Mouse (Mus musculus) CH12.LX (cell line): ENCODE data around the gene Cc2d1b.

Source experiments
- CTCF ChIP-seq, 2 experiments: IDR thresholded peaks in 1 of 2; conservative IDR thresholded peaks in 1 of 2; 2 replicates each; pipeline ENCODE4 v1.5.1; 2011 to 2012; ENCODE audit warnings: low read depth in 2 of 2, low read length in 2 of 2, improper control_type of control experiment in 1 of 2, inconsistent platforms in 1 of 2, mild to moderate bottlenecking in 1 of 2, moderate library complexity in 1 of 2
- MYC ChIP-seq: IDR thresholded peaks from 2 replicates; pipeline ENCODE4 v1.6.1; 2011; ENCODE audit warnings: low read depth, mild to moderate bottlenecking, improper control_type of control experiment, low read length
- USF1 ChIP-seq: IDR thresholded peaks from 2 replicates; pipeline ENCODE4 v1.6.1; 2014; ENCODE audit warnings: low read depth, mild to moderate bottlenecking, inconsistent platforms, low read length, improper control_type of control experiment

DNA sequence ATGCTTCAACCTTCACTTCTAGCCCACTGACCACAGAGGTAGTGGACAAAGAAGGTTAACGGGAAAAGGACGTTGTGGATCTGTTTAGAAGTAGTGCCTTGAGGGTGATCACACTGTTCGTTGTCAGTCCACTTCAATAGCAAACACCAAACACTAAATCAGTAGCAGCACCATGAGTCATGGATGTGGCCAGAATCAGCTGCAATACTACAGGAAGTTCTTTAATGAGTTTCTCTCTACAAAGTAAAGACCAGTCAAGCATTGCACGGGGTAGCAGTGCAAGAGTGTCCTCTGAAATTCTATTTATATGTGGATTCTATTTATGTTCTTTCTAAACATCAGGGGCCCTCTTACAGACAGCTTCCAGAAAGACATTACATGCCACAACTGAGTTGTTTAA is 21.4 kb upstream of the Cc2d1b start:
- TF ChIP-seq MYC (no peak), USF1 (no peak), CTCF (conservative IDR thresholded peaks at IDR 0.05 in 1 of 2, IDR thresholded peaks at IDR 0.05 in 1 of 2; ENCODE audit: low read depth in 2 of 2, low read length in 2 of 2) (no peak)
